Mouse (Mus musculus) mesoderm, embryonic 11.5 days (tissue): ENCODE data around the gene Gse1.
A peak's percentile ranks its signal among the peaks of the same experiment; 100 is the strongest.

Source experiments
- DNase-seq: peaks from one replicate; pipeline ENCODE4 v3.0.0-alpha.2; 2012; ENCODE audit warnings: low read depth, low spot score

The Gse1 gene

DNA sequence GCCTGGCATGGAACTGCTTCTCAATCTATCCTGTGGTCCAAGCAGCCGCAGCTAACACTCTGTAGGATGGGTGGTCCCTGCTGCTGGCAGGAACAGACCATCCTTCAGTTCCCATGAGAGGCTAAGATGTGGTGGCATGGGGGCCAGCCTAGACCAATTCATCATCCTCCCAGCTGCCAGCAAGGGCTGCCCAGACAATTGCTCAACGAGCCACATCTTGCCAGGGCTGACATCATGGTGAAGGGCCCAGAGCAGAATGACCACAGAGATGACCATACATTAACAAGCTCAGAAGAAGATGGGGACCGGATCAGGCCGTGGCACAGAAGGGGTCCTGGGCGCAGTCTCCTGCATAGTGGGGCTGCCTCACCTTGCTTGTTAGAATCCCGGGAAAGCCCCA lies 382.6 kb downstream of the Gse1 start:
- no peak for DNase-seq

DNA sequence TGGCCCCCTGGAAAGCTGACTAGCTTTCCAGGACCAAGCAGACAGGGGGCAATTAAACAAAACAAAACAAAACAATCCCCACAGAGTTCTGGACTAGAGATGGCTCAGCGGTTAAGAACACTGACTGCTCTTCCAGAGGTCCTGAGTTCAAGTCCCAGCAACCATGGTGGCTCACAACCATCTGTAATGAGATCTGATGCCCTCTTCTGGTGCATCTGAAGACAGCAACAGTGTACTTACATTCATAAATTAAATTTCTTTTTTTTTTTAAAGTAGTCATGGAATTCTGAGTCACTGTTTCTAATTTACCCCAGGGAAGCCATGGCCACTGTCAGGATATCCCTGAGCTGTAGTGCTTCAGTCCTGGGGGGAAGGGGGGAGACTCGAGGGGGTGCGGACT lies 386.2 kb downstream of the Gse1 start:
- no peak for DNase-seq

DNA sequence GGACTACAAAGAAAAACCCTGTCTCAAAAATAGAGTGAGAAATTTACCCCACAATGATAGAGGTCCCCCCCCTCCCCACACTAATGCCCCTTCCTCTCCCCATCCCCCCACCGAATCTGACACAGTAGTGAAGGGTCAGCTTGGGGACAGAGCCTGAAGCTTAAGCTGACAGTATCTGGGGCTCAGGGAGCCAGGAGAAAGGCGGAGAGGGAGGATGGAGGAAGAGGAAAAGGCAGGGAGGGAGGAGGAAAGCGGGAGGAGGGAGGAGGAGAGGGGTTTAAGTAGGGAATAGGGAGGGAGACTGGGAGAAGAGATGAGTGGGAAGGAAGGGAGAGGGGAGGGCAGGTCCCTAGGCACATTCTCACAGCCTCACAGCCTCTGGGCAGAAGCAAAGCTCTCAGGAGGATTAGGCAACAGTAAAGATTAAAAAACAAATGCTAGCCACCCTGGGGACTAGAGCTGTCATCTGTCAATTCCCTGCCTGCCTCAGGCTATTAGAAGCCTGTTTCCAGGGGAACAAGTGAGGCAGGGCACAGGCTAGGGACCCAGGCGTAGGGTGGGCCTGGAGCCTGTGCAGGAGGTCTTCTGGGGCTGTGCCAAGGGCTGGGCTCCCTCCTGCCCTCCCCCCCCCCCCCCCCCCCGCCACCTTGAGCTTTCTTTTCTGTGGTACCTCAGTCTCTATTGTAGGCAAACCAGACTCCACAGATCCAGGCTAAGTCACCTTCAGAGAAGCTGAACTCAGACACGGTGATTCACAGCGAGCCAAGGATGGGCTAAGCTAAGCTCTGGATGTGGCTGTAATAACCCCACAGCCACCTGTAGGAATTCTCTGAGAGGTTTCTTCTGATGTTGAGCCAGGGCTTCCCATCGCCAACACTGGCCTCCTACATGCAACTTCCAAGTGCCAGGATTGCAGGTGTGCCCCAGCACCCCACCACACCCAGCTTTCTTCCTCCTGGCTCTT lies 388.7 kb downstream of the Gse1 start:
- DNase-seq, result peak; percentile 61

DNA sequence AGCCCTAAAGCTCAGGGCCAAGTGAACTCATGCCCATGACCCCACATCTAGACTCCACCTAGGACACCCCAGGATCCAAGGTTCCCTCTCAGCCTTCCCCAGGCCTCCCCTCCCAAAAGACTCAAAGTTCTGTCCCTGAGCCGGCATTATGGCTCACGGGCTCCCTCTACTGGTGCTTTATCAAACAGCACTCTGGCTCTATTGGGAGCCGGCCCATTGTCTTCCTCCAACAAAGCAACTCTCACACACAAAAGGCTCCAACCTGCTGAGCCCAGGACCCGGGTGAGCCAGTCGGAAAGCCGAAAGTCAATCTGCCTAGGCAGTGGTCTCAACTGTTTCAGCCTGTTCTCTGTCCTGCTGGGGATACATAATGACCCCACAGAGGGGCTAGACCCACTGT lies 389.9 kb downstream of the Gse1 start:
- DNase-seq, result peak; percentile 87

DNA sequence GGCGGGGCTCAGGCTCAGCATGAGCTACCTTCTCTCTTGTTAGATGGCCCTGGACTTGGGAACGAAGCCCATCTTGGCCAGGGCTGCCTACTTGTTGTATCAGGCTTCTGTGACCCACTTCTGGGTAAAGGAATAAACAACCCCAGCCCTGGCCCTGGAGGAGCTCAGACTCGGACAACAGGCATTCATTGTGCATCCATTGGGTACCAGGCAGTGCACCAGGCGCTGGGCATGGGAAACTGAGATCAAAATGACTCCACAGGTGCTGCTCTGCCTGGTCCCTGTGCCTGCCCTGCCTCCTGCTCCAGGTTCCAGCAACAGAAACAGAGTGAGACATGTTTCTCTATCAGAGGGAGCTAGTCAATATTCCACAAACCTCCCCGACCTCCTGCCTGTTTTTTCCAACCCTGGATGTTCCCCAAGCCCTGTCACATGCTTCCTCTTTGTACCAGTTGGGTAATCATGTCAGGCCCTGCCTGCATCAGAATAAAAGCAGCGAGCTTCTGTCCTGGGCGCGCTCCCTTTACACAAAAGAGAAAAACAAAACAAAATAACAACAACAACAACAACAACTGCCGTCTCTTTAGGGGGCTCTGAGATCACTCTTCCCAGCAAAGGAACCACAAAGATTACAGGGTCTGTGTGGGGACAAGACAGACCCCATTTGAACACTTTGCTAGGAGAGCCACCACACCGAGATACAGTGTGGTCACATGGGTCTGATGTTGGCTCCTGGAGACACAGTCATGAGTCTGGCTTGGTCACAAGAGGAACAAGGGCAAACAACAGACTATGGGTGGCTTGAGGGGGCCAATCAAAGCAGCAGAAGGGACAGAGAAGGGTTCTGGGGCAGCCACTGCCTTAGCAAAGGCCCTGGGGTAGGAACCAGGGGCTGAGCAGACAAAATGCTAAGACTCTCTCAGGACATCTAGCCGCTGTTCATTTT lies 391.3 kb downstream of the Gse1 start:
- DNase-seq, result no peak

DNA sequence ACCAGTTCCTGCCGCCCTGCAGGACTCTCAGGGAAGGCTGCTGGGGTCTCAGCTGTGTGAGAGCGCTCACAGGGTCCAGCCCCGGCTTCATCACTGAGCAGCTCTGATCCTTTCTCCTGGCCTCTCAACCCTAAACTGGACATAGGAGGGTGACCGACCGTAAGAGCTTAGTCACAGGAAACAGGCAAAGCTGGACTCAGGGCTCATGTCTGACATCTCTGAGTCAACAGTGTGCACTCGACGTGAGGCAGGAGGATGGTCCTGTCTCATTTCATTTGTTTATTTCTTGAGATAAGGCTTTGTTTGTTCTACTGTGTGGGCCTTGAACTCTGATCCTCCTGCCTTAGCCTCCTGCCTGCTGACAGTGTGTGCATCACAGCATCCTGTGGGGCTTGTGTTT lies 392.2 kb downstream of the Gse1 start:
- DNase-seq, result no peak

DNA sequence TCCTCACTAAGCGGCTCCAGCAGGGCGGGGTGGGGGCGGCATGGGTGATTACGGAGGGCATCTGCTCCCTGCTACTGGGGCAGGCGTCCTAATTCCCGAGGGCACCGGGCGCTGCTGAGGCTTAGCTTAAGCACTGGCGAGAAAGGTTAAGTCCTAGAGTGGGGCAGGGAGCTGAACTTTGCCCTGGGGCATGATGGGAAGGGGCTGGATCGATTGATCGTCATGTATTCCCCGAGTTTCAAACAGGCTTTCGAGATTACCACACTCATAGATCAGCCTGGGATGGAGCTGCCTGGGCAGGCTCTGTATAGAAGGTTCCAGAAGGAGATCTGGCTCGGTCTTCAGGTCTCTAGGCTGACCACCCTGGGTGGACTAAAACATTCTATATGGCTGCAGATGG lies 393.9 kb downstream of the Gse1 start:
- DNase-seq, result no peak

DNA sequence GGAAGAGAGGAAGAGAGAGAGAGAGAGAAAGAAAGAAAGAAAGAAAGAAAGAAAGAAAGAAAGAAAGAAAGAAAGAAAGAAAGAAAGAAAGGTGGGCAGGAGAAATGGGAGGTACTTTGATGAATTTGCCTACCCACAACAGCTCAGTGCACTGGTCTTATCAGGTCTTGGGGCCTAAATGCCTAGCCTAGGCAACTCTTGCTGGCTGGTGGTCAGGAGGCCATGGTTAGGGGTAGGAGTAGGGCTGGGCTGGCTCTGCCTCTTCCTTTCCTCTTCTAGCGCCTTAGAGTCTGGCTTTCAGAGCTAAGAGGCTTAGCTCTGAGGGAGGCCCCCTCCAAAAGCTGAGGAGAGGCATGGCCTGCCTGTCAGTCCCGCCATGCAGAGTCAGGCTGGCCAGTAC lies 395.4 kb downstream of the Gse1 start:
- no peak for DNase-seq

DNA sequence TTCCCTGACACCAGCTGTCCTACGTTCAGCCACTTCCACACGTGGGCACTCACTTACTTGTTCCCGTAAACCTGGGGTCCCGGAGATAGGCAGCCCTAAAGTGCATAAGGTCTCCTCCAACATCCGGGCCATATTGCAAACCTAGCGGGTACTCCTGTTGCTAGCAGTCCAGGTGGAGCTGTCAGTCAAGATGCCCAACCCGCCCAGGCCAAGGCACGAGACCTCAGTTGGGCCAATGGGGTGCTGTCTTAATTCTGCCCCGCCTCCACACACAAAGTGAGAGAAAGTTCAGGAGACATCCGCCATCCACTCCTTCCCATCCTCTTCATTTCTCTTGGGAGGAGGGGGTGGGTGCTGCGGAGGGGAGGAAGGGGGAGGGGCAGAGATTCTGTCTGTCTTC lies 398.2 kb downstream of the Gse1 start:
- no peak for DNase-seq

DNA sequence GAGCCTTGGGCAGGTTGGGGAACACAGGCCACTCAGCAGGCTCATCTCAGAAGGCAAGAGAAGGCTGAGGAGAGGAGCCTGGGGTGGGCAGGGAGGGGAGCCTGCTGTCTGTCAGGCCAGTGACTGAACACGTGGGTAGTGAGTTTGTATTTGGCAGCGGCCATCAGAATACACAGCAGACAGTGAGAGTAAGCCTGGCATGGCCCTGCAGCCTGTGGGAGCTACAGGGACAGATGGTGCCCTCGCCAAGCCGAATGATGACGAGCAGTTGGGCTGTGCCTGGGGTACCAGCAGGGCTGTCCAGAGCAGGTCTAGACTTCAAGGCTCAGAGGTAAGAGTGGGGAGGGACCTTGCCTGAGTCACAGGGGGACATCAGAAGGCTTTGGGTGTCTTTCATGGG lies 399.0 kb downstream of the Gse1 start:
- DNase-seq, result no peak

DNA sequence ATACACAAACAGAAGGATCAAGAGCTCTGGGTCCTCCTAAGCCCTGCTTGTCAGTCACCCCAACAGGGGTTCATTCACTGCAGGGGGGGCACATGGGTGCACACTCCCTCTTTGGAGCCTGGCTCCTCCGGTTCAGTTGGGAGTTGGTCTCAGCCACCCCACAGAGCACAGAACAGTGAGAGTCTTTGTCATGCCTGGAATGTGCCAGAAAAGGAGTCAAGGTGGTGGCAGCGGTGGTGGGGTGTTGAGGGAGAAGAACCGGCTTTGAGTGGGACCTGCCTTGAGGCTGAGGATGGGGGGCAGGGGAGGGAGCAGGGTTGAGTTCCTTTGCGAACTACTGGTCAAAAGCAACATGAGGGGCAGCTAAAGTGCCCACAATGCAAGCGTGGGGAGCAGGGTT lies 401.8 kb downstream of the Gse1 start:
- DNase-seq, result no peak

DNA sequence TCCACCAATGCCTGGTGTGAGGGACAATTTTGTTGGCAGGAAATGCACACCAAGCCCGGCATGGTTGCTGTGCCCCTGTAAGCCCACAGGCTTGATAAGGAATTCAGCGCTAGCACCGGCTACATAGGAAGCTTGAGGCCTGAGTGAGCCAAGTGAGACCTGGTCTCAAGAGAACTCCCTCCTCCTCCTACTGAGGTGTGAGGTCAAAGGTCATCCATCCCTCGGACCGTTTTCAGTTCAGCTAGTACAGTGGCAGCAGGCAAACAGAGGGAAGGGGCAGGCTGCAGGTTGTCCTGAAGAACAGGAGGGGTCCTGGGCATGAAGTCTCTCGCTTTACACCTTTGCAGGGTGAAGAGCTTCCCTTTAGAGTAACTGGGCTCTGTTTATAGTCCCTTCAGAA lies 402.6 kb downstream of the Gse1 start:
- no peak for DNase-seq
